Mouse (Mus musculus) 3134 (cell line): ENCODE measurements around the gene Gm11077.

Experiments used
- DNase-seq: peaks from one replicate; pipeline ENCODE4 v3.0.0-alpha.2; 2011; ENCODE audit warnings: low spot score; ENCODE audit not compliant: insufficient read length; ENCODE audit errors: extremely low read depth

The Gm11077 gene

GRCm38 (mm10) chr6:140745586-140745985 lies 16.5 kb downstream of the Gm11077 start:
- DNase-seq = no peak

- no peak for DNase-seq
These were observed 18.5 kb downstream of the Gm11077 start for GRCm38 (mm10) chr6:140747591-140747990.

- DNase-seq = peak; percentile 21
These were observed 21.4 kb downstream of the Gm11077 start for GRCm38 (mm10) chr6:140750371-140751080.

GRCm38 (mm10) chr6:140766365-140766764 lies 37.3 kb downstream of the Gm11077 start:
- DNase-seq = no peak

- DNase-seq = no peak
These were observed 38.2 kb downstream of the Gm11077 start for GRCm38 (mm10) chr6:140767237-140767636.

GRCm38 (mm10) chr6:140768180-140768579 lies 39.1 kb downstream of the Gm11077 start:
- no peak for DNase-seq

- no peak for DNase-seq
These were observed 40.0 kb downstream of the Gm11077 start for GRCm38 (mm10) chr6:140768859-140769640.

- DNase-seq = no peak
These were observed 47.2 kb downstream of the Gm11077 start for GRCm38 (mm10) chr6:140776274-140776673.

GRCm38 (mm10) chr6:140782524-140782923 lies 53.4 kb downstream of the Gm11077 start:
- no peak for DNase-seq

- DNase-seq = no peak
These were observed 57.0 kb downstream of the Gm11077 start for GRCm38 (mm10) chr6:140786058-140786457.

GRCm38 (mm10) chr6:140789850-140790249 lies 60.8 kb downstream of the Gm11077 start:
- no peak for DNase-seq

- no peak for DNase-seq
These were observed 64.7 kb downstream of the Gm11077 start for GRCm38 (mm10) chr6:140793676-140794262.

GRCm38 (mm10) chr6:140798841-140799240 lies 69.8 kb downstream of the Gm11077 start:
- DNase-seq = no peak

GRCm38 (mm10) chr6:140799435-140800040 lies 70.5 kb downstream of the Gm11077 start:
- DNase-seq = no peak

GRCm38 (mm10) chr6:140800587-140800986 lies 71.5 kb downstream of the Gm11077 start:
- DNase-seq = no peak
